Mouse (Mus musculus) forebrain, embryonic 15.5 days (tissue): ENCODE measurements around the gene Cxcl15. TPM values are rescaled to one million over a fixed set of nuclear protein-coding genes. Genes with fewer than 3 reads are reported as not detected.
"Not testable (repeated sequence)": the region's sequence is repeated elsewhere in the genome, so short reads cannot be mapped to it uniquely, and the experiment has no call there.

Experiments
- ATAC-seq: fragments of 200-750 bp; cut with Nextera tagmentation; replicated peaks from 2 replicates; pipeline ENCODE4 v1.8.0; 2017; ENCODE audit warnings: mild to moderate bottlenecking, moderate TSS enrichment, moderate library complexity
- H3K27ac ChIP-seq: fragments of 300-500 bp; sonication (generic); replicated peaks from 2 replicates; pipeline ENCODE4 v1.5.1; 2015; ENCODE audit warnings: mild to moderate bottlenecking, inconsistent platforms
- H3K27me3 ChIP-seq: fragments of 300-500 bp; sonication (generic); 2 replicates; pipeline ENCODE4 v1.6.1; 2015; ENCODE audit warnings: inconsistent platforms
- H3K36me3 ChIP-seq: fragments of 300-500 bp; sonication (generic); 2 replicates; pipeline ENCODE4 v1.6.1; 2015; ENCODE audit warnings: mild to moderate bottlenecking, inconsistent platforms
- H3K4me1 ChIP-seq: fragments of 300-500 bp; sonication (generic); 2 replicates; pipeline ENCODE4 v1.6.1; 2015; ENCODE audit warnings: inconsistent platforms
- H3K4me2 ChIP-seq: fragments of 300-500 bp; sonication (generic); replicated peaks from 2 replicates; pipeline ENCODE4 v1.6.1; 2015; ENCODE audit warnings: mild to moderate bottlenecking, inconsistent platforms
- H3K4me3 ChIP-seq: fragments of 300-500 bp; sonication (generic); 2 replicates; pipeline ENCODE4 v1.5.1; 2015; ENCODE audit warnings: mild to moderate bottlenecking, inconsistent platforms
- H3K9ac ChIP-seq: fragments of 300-500 bp; sonication (generic); replicated peaks from 2 replicates; pipeline ENCODE4 v1.6.1; 2015; ENCODE audit warnings: mild to moderate bottlenecking, inconsistent platforms
- H3K9me3 ChIP-seq: fragments of 300-500 bp; sonication (generic); 2 replicates; pipeline ENCODE4 v1.6.1; 2016; ENCODE audit warnings: inconsistent platforms
- WGBS: fragments of 180-500 bp; shearing (Covaris S2); methylation state at CpG from one replicate; pipeline ENCODE4 v1.1.7; 2015; ENCODE audit warnings: mixed read lengths; 5-methylcytosine and 5-hydroxymethylcytosine counted together
- polyA plus RNA-seq: library from polyadenylated mRNA; unstranded; fragments of >200 nt; fragmentation: Nextera tagmentation; extraction: Ambion mirVana; gene quantifications from 2 replicates; pipeline ENCODE4 v1.2.1, GENCODE M21; 2015

The Cxcl15 gene
- polyA plus RNA-seq, 1 experiment from 2014 or later = not detected

GRCm38 (mm10) chr5:90771880-90772653, 22.3 kb upstream of the Cxcl15 start, which contains the start of gene Pf4:
Pf4 (plus strand) TSS chr5:90772435.
- no peak within 1 kb of the TSS for H3K4me2 ChIP-seq
- ATAC-seq = no peak
- WGBS = 91% methylated on average over 16 of the region's 16 CpGs
- no peaks in the 10 kb centered on the region for H3K9me3 ChIP-seq
- H3K4me3 ChIP-seq = no peak within 1 kb of the TSS
- no peaks in the 10 kb centered on the region for H3K4me1 ChIP-seq
- no peaks in the 10 kb centered on the region for H3K36me3 ChIP-seq
- H3K27me3 ChIP-seq = no peaks in the 10 kb centered on the region
- no peak within 1 kb of the TSS for H3K9ac ChIP-seq
- no peak within 1 kb of the TSS for H3K27ac ChIP-seq

- no peaks in the 10 kb centered on the region for H3K9me3 ChIP-seq
- 91% methylated on average over 5 of the region's 5 CpGs for WGBS
- no peak for ATAC-seq
Measured at GRCm38 (mm10) chr5:90775562-90775961, 18.8 kb upstream of the Cxcl15 start.

GRCm38 (mm10) chr5:90777621-90778020, 16.7 kb upstream of the Cxcl15 start:
- Histone ChIP-seq H3K9ac (no peak overlapping the region), H3K4me2 (no peak overlapping the region), H3K9me3 (no peaks in the 10 kb centered on the region), H3K27me3 (no peaks in the 10 kb centered on the region), H3K4me3 (no peak overlapping the region), H3K27ac (no peak overlapping the region), H3K4me1 (no peaks in the 10 kb centered on the region), H3K36me3 (no peaks in the 10 kb centered on the region)
- ATAC-seq = no peak
- WGBS = 57% methylated on average over 10 of the region's 10 CpGs

More at GRCm38 (mm10) chr5:90775562-90775961, 18.8 kb upstream of the Cxcl15 start:
- H3K27me3 ChIP-seq = no peaks in the 10 kb centered on the region
- H3K4me1 ChIP-seq = no peaks in the 10 kb centered on the region
- H3K4me3 ChIP-seq = no peak overlapping the region
- H3K36me3 ChIP-seq = no peaks in the 10 kb centered on the region
- H3K27ac ChIP-seq = no peak overlapping the region
- no peak overlapping the region for H3K4me2 ChIP-seq
- no peak overlapping the region for H3K9ac ChIP-seq

GRCm38 (mm10) chr5:90778856-90779255, 15.5 kb upstream of the Cxcl15 start:
- Histone ChIP-seq H3K4me1 (no peaks in the 10 kb centered on the region), H3K4me3 (no peak overlapping the region), H3K27ac (no peak overlapping the region), H3K4me2 (no peak overlapping the region), H3K9ac (no peak overlapping the region), H3K36me3 (no peaks in the 10 kb centered on the region), H3K9me3 (no peaks in the 10 kb centered on the region), H3K27me3 (no peaks in the 10 kb centered on the region)
- WGBS = 85% methylated on average over 6 of the region's 6 CpGs
- ATAC-seq = no peak

- Histone ChIP-seq H3K9ac (no peak overlapping the region), H3K36me3 (no peaks in the 10 kb centered on the region), H3K4me3 (no peak overlapping the region), H3K27me3 (no peaks in the 10 kb centered on the region), H3K27ac (no peak overlapping the region), H3K9me3 (no peaks in the 10 kb centered on the region), H3K4me1 (0 out of 2 replicates have a peak, but pooled peaks cover 3% of the 10 kb centered on the region), H3K4me2 (no peak overlapping the region)
- 87% methylated on average over 3 of the region's 3 CpGs for WGBS
- no peak for ATAC-seq
Measured at GRCm38 (mm10) chr5:90783697-90784096, 10.6 kb upstream of the Cxcl15 start.

GRCm38 (mm10) chr5:90785659-90786588, 8.4 kb upstream of the Cxcl15 start, which contains the start of gene Cxcl3:
Cxcl3 (plus strand) TSS chr5:90786103.
- ATAC-seq = peak; percentile 85

GRCm38 (mm10) chr5:90788114-90788513, 6.2 kb upstream of the Cxcl15 start:
- no peak for ATAC-seq
- Histone ChIP-seq H3K27ac (no peak overlapping the region), H3K36me3 (no peaks in the 10 kb centered on the region), H3K9me3 (no peaks in the 10 kb centered on the region), H3K4me3 (no peak overlapping the region), H3K4me2 (no peak overlapping the region), H3K4me1 (0 out of 2 replicates have a peak, but pooled peaks cover 3% of the 10 kb centered on the region), H3K27me3 (no peaks in the 10 kb centered on the region), H3K9ac (no peak overlapping the region)
- WGBS = 75% methylated on average over 4 of the region's 4 CpGs

More at GRCm38 (mm10) chr5:90785659-90786588, 8.4 kb upstream of the Cxcl15 start, which contains the start of gene Cxcl3:
- H3K4me2 ChIP-seq = peak within 1 kb of the TSS; percentile 45
- H3K27me3 ChIP-seq = no peaks in the 10 kb centered on the region
- H3K4me1 ChIP-seq = 0 out of 2 replicates have a peak, but pooled peaks cover 3% of the 10 kb centered on the region
- H3K27ac ChIP-seq = no peak within 1 kb of the TSS
- H3K4me3 ChIP-seq = peak within 1 kb of the TSS; percentile 26
- no peak within 1 kb of the TSS for H3K9ac ChIP-seq
- H3K9me3 ChIP-seq = no peaks in the 10 kb centered on the region
- 16% methylated on average over 26 of the region's 26 CpGs for WGBS
- no peaks in the 10 kb centered on the region for H3K36me3 ChIP-seq

GRCm38 (mm10) chr5:90789306-90790073, 4.8 kb upstream of the Cxcl15 start:
- H3K4me1 ChIP-seq = 0 out of 2 replicates have a peak, but pooled peaks cover 3% of the 10 kb centered on the region
- H3K9me3 ChIP-seq = no peaks in the 10 kb centered on the region
- ATAC-seq = no peak
- H3K36me3 ChIP-seq = no peaks in the 10 kb centered on the region
- H3K27ac ChIP-seq = no peak overlapping the region
- H3K4me2 ChIP-seq = no peak overlapping the region
- no peaks in the 10 kb centered on the region for H3K27me3 ChIP-seq
- 88% methylated on average over 11 of the region's 11 CpGs for WGBS
- no peak overlapping the region for H3K9ac ChIP-seq
- no peak overlapping the region for H3K4me3 ChIP-seq

GRCm38 (mm10) chr5:90790074-90790502, 4.2 kb upstream of the Cxcl15 start:
- H3K27ac ChIP-seq = no peak overlapping the region
- ATAC-seq = no peak
- 0 out of 2 replicates have a peak, but pooled peaks cover 3% of the 10 kb centered on the region for H3K4me1 ChIP-seq
- 88% methylated on average over 8 of the region's 8 CpGs for WGBS
- H3K4me2 ChIP-seq = no peak overlapping the region
- no peaks in the 10 kb centered on the region for H3K36me3 ChIP-seq
- H3K27me3 ChIP-seq = no peaks in the 10 kb centered on the region
- no peak overlapping the region for H3K4me3 ChIP-seq
- H3K9ac ChIP-seq = no peak overlapping the region
- no peaks in the 10 kb centered on the region for H3K9me3 ChIP-seq

- not testable (repeated sequence) for H3K4me1 ChIP-seq, H3K27me3 ChIP-seq, H3K27ac ChIP-seq, ATAC-seq, H3K36me3 ChIP-seq, H3K4me3 ChIP-seq, H3K9ac ChIP-seq, H3K9me3 ChIP-seq, H3K4me2 ChIP-seq
- 87% methylated on average over 2 of the region's 2 CpGs for WGBS
Measured at GRCm38 (mm10) chr5:90795392-90795791, 1.1 kb downstream of the Cxcl15 start.

GRCm38 (mm10) chr5:90804574-90804973, 10.2 kb downstream of the Cxcl15 start:
- no peak overlapping the region for H3K9ac ChIP-seq
- no peak for ATAC-seq
- no peaks in the 10 kb centered on the region for H3K4me1 ChIP-seq
- no peaks in the 10 kb centered on the region for H3K9me3 ChIP-seq
- no peak overlapping the region for H3K4me3 ChIP-seq
- H3K27ac ChIP-seq = no peak overlapping the region
- H3K36me3 ChIP-seq = no peaks in the 10 kb centered on the region
- H3K4me2 ChIP-seq = no peak overlapping the region
- H3K27me3 ChIP-seq = no peaks in the 10 kb centered on the region
